Mouse (Mus musculus) heart, adult 18-20 months (tissue): ENCODE measurements at regions not wholly inside any gene's neighbourhood (a gene's known extent, or its start where the extent isn't known, plus 50 kb on each side); places are given as distances from the start of the nearest gene placed in this dataset.

Experiments used
- DNase-seq, 2 experiments: peaks; one replicate each; pipeline ENCODE4 v3.0.0; 2021 to 2022; ENCODE audit warnings: mixed read lengths in 1 of 2

DNA sequence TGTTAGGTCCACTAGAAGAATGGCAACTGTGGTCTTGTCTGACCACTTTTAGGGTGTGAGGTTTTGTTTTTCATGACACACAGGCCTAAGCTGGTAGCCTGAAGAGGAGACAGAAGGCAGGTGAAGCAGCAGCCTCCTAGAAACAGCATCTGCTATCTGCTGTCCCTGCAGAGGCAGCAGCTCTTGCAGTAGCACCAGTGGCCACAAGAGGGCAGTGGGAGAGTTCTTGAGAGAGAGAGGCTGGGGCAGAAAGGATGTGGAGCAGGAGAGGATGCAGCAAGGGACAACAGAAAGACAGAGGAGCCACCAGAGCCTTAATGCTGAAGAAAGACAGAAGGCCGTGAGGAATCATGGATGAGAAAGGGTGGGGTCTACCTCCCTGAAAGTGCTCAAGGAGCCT, 88.1 kb upstream of the Usp51 start:
- peak; percentile 16 to 80 for DNase-seq

DNA sequence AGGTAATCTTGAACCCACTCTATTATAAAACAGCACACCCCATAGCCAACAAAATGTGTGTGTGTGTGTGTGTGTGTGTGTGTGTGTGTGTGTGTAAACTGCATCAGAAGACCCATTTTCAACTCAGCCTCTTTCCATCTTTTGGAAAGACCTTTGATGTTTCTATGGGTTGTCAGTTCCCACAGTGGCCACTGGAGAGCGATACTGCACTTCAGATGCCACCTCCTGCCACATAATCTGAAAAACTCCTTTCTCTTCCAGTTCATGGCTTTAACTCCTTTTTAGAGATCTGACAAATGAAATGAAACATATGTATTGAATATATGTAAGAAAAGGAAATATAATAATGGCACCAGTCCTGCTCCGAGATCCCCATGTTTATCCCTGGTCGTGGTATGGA, 79.3 kb upstream of the Usp51 start:
- DNase-seq, result no peak

DNA sequence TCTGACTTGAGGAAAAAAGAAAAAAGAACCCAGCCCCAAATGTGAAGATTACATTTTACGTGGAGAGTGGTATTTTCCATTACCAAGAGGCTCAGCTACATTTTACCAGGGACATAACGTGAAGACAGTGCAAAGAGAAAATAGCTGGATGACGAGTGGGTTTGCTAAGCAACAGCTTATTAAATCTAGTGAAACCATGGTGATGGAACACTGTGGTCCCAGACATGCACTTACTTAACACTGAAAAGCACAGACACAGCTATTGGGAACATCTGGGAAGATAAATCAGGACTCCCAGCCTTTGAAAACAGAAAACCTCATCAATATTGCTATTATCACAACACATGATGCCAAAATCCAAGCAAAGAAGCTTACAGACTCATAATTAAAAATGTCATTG, 60.1 kb upstream of the Usp51 start:
- DNase-seq, result no peak
